Mouse (Mus musculus): ENCODE measurements at regions not wholly inside any gene's neighbourhood (a gene's known extent, or its start where the extent isn't known, plus 50 kb on each side); places are given as distances from the start of the nearest gene placed in this dataset.

DNA sequence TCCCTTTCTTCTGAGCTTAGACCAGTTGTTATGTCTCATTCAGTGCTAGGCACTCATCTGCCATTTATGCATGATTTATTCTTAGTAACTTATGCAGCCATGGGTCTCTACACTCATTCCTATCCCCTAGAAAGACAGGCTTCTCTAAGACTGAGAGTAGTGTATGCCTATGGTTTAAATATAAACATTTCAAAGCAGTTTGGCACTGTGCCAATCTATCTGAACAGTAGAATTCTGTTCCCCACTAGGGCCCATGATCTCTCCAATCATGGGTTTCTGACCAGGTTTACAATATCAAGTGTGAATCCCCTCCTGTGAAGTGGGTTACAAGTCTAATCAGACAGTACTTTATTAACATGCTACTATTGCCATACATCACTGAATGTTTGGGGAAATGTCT, 60.4 kb upstream of the Aldh1a3 start:
- no peak overlapping the region for H3K27ac ChIP-seq (replicated peaks)
- H3K9me3 ChIP-seq = no peaks in the 10 kb centered on the region
- H3K4me2 ChIP-seq = no peak overlapping the region
- no peaks in the 10 kb centered on the region for H3K27me3 ChIP-seq
- no peaks in the 10 kb centered on the region for H3K4me1 ChIP-seq (replicated peaks)
- ATAC-seq (ENCODE audit: low read depth) = no peak
- H3K36me3 ChIP-seq = no peaks in the 10 kb centered on the region
- no peak overlapping the region for H3K9ac ChIP-seq
- no peak overlapping the region for H3K4me3 ChIP-seq

- Histone ChIP-seq H3K36me3 (no peaks in the 10 kb centered on the region), H3K9ac (no peak overlapping the region), H3K27ac (replicated peaks) (no peak overlapping the region), H3K4me2 (no peak overlapping the region), H3K4me1 (replicated peaks) (no peaks in the 10 kb centered on the region; the same call in 1 of the 2 replicates), H3K27me3 (no peaks in the 10 kb centered on the region), H3K9me3 (no peaks in the 10 kb centered on the region), H3K4me3 (no peak overlapping the region)
- WGBS = 9% methylated on average over 4 of the region's 4 CpGs
- no peak for ATAC-seq (ENCODE audit: low read depth)
Observed at GRCm38 (mm10) chr7:66480446-66480845, 53.1 kb upstream of the Aldh1a3 start.

GRCm38 (mm10) chr7:66479321-66479720, 52.0 kb upstream of the Aldh1a3 start:
- no peak overlapping the region for H3K4me2 ChIP-seq
- H3K9me3 ChIP-seq = no peaks in the 10 kb centered on the region
- no peaks in the 10 kb centered on the region for H3K36me3 ChIP-seq
- no peak overlapping the region for H3K9ac ChIP-seq
- no peaks in the 10 kb centered on the region for H3K27me3 ChIP-seq
- no peak for ATAC-seq (ENCODE audit: low read depth)
- 92% methylated on average over 4 of the region's 4 CpGs for WGBS
- no peaks in the 10 kb centered on the region; the same call in 1 of the 2 replicates for H3K4me1 ChIP-seq (replicated peaks)
- no peak overlapping the region for H3K27ac ChIP-seq (replicated peaks)
- H3K4me3 ChIP-seq = no peak overlapping the region

DNA sequence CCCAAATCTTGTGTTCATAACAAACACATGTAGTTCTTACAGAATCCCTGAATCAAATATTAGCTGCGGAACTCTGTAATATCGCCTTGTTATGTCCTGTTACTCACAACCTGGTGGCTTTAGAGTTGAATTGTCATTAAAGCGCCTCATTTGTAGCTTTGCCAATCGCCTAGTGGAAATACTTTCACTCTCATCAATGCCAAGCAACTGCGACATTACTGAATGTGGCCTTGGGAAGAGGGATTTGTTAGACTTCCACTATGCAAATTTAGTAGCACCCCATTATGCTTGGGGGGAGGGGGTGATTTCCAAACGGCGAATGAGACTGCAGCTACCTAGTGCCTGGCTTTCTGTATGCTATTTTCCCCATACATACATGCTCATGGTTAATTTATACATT, 50.8 kb upstream of the Aldh1a3 start:
- ATAC-seq (ENCODE audit: low read depth) = no peak
- H3K27ac ChIP-seq (replicated peaks) = no peak overlapping the region
- 75% methylated on average over 7 of the region's 7 CpGs for WGBS
- H3K4me2 ChIP-seq = no peak overlapping the region
- no peaks in the 10 kb centered on the region for H3K27me3 ChIP-seq
- H3K4me1 ChIP-seq (replicated peaks) = no peaks in the 10 kb centered on the region; the same call in 1 of the 2 replicates
- H3K9me3 ChIP-seq = no peaks in the 10 kb centered on the region
- no peak overlapping the region for H3K9ac ChIP-seq
- H3K36me3 ChIP-seq = no peaks in the 10 kb centered on the region
- H3K4me3 ChIP-seq = no peak overlapping the region

DNA sequence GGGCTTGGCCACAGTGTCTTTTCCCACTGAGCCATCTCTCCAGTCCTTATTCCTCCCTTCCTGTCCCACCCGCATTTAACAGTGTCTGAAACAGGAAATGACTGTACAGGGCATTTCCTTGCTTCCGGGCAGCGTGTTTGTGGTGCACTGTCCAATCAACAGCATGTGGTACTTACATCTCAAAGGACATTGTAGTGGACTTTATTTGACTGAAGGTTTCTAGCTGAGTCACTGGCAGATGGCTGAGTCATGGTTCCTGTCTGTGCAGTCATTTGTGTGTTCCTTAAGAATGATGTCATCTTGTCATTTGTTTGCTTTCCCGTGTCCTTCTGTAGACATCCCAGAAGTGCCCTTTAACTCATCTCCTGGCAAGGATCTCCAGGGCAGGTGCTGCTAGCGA, 50.2 kb upstream of the Aldh1a3 start:
- Histone ChIP-seq H3K4me3 (no peak overlapping the region), H3K27me3 (no peaks in the 10 kb centered on the region), H3K9me3 (no peaks in the 10 kb centered on the region), H3K36me3 (no peaks in the 10 kb centered on the region), H3K9ac (no peak overlapping the region), H3K27ac (replicated peaks) (no peak overlapping the region), H3K4me2 (no peak overlapping the region), H3K4me1 (replicated peaks) (no peaks in the 10 kb centered on the region; the same call in 1 of the 2 replicates)
- WGBS = 77% methylated on average over 5 of the region's 5 CpGs
- no peak for ATAC-seq (ENCODE audit: low read depth)

Data from neural tube, embryonic 13.5 days (tissue).